Mouse (Mus musculus) T-helper 1 cell (primary cell): Measurements from ENCODE around the gene Gpsm2.

Experiments
- in situ Hi-C: fragments of 300-600 bp; cut with MboI, MseI; formaldehyde crosslinking; loops from one replicate; pipeline ENCODE4 v1.15.1; 2025; ENCODE audit warnings: high pct_unique_total_duplicates

Gpsm2 gene

GRCm38 (mm10) chr3:108722036-108722872 lies at the start of gene Gpsm2:
Gene Gpsm2 (minus strand): TSS chr3:108722309.
- in situ Hi-C loops = no loop called here

GRCm38 (mm10) chr3:108770725-108771368 lies 48.7 kb upstream of the Gpsm2 start:
- in situ Hi-C loops = loop anchor here (10.0 kb wide), 1 partner anchor 386 kb away; the partner anchor contains the start of gene Psrc1

- in situ Hi-C loops = no loop called here
These were observed 47.4 kb upstream of the Gpsm2 start for GRCm38 (mm10) chr3:108769547-108769946.

GRCm38 (mm10) chr3:108767416-108767815 lies 45.3 kb upstream of the Gpsm2 start:
- in situ Hi-C loops = no loop called here

- in situ Hi-C loops = no loop called here
These were observed 44.8 kb upstream of the Gpsm2 start for GRCm38 (mm10) chr3:108766943-108767342.

GRCm38 (mm10) chr3:108765476-108765875 lies 43.4 kb upstream of the Gpsm2 start:
- in situ Hi-C loops = no loop called here

- in situ Hi-C loops = no loop called here
These were observed 42.9 kb upstream of the Gpsm2 start for GRCm38 (mm10) chr3:108764976-108765375.

GRCm38 (mm10) chr3:108763691-108764090 lies 41.6 kb upstream of the Gpsm2 start:
- in situ Hi-C loops = no loop called here

- in situ Hi-C loops = no loop called here
These were observed 40.5 kb upstream of the Gpsm2 start for GRCm38 (mm10) chr3:108762597-108763111.

- in situ Hi-C loops = no loop called here
These were observed 37.7 kb upstream of the Gpsm2 start for GRCm38 (mm10) chr3:108759566-108760420.

GRCm38 (mm10) chr3:108757570-108757969 lies 35.5 kb upstream of the Gpsm2 start:
- in situ Hi-C loops = no loop called here

- in situ Hi-C loops = no loop called here
These were observed 34.0 kb upstream of the Gpsm2 start for GRCm38 (mm10) chr3:108756131-108756530.

GRCm38 (mm10) chr3:108755542-108755941 lies 33.4 kb upstream of the Gpsm2 start:
- in situ Hi-C loops = no loop called here

GRCm38 (mm10) chr3:108754541-108754940 lies 32.4 kb upstream of the Gpsm2 start:
- in situ Hi-C loops = no loop called here

- in situ Hi-C loops = no loop called here
These were observed 29.6 kb upstream of the Gpsm2 start for GRCm38 (mm10) chr3:108751691-108752090.

- in situ Hi-C loops = no loop called here
These were observed 29.0 kb upstream of the Gpsm2 start for GRCm38 (mm10) chr3:108751061-108751460.

- in situ Hi-C loops = no loop called here
These were observed 22.0 kb upstream of the Gpsm2 start for GRCm38 (mm10) chr3:108744060-108744459.

- in situ Hi-C loops = no loop called here
These were observed 17.1 kb upstream of the Gpsm2 start, which contains the start of gene Aknad1 for GRCm38 (mm10) chr3:108739045-108739708. Gene Aknad1 (plus strand): TSS chr3:108739658.

GRCm38 (mm10) chr3:108737761-108738160 lies 15.7 kb upstream of the Gpsm2 start:
- in situ Hi-C loops = no loop called here

- in situ Hi-C loops = no loop called here
These were observed 8.2 kb upstream of the Gpsm2 start for GRCm38 (mm10) chr3:108730316-108730715.

- in situ Hi-C loops = no loop called here
These were observed 5.7 kb upstream of the Gpsm2 start for GRCm38 (mm10) chr3:108727776-108728175.
